Mouse (Mus musculus) liver, adult 2 months (tissue): ENCODE measurements around the gene Acaa1a.

Experiments used
- CTCF ChIP-seq: fragments of 200-500 bp; IDR thresholded peaks from 2 replicates; pipeline ENCODE4 v1.5.1; 2011; ENCODE audit warnings: low read depth, low read length, control low read depth
- POLR2A ChIP-seq: fragments of 200-500 bp; IDR thresholded peaks from 2 replicates; pipeline ENCODE4 v1.6.1; 2011; ENCODE audit warnings: low read length, control low read depth; ENCODE audit not compliant: insufficient read depth; ENCODE audit errors: extremely low read depth

DNA sequence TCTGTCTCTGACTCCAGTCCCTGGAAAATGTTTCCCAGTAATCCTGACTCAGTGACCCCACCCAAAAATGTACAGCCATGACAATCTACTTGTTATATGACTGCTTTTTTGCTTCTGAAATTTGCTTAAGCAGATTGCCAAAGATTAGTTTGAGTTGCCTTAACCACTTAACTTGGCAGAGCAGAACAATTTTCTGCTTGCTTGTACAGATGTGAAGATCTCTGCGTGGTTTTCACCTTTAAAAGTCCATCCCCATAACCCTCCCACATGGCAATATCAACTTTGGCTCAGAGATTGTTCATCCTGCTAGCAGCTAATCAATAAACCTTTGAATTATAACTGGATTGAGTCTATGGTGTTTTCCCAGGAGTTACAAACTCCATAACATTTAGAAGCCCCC lies 30.4 kb upstream of the Acaa1a start:
- TF ChIP-seq POLR2A (no peak), CTCF (no peak)
